Mouse (Mus musculus) thymus, postnatal 4 days (tissue): ENCODE results near the gene Pnkd.
"Not testable (repeated sequence)": the region's sequence is repeated elsewhere in the genome, so short reads cannot be mapped to it uniquely, and the experiment has no call there.

Experiments used
- DNase-seq: peaks from one replicate; pipeline ENCODE4 v3.0.0; 2021

Pnkd gene

GRCm38 (mm10) chr1:74332241-74332763 lies 47.6 kb downstream of the Pnkd start:
- DNase-seq, result peak; percentile 96

GRCm38 (mm10) chr1:74332930-74333329 lies 48.2 kb downstream of the Pnkd start:
- no peak for DNase-seq

GRCm38 (mm10) chr1:74334607-74335006 lies 49.9 kb downstream of the Pnkd start:
- no peak for DNase-seq

- DNase-seq, result no peak
These were observed 50.3 kb downstream of the Pnkd start for GRCm38 (mm10) chr1:74335033-74335432.

- no peak for DNase-seq
These were observed 50.9 kb downstream of the Pnkd start for GRCm38 (mm10) chr1:74335436-74336170.

GRCm38 (mm10) chr1:74337241-74337771 lies 52.6 kb downstream of the Pnkd start:
- DNase-seq, result no peak

GRCm38 (mm10) chr1:74338013-74338412 lies 53.3 kb downstream of the Pnkd start:
- DNase-seq, result no peak

GRCm38 (mm10) chr1:74338626-74339025 lies 53.9 kb downstream of the Pnkd start:
- DNase-seq, result no peak

- no peak for DNase-seq
These were observed 55.2 kb downstream of the Pnkd start for GRCm38 (mm10) chr1:74339917-74340316.

- no peak for DNase-seq
These were observed 55.6 kb downstream of the Pnkd start for GRCm38 (mm10) chr1:74340361-74340764.

- DNase-seq, result not testable (repeated sequence)
These were observed 56.3 kb downstream of the Pnkd start for GRCm38 (mm10) chr1:74340992-74341391.

GRCm38 (mm10) chr1:74341898-74342297 lies 57.2 kb downstream of the Pnkd start:
- no peak for DNase-seq

GRCm38 (mm10) chr1:74342308-74342707 lies 57.6 kb downstream of the Pnkd start:
- DNase-seq, result no peak

- DNase-seq, result no peak
These were observed 58.4 kb downstream of the Pnkd start for GRCm38 (mm10) chr1:74343161-74343560.

GRCm38 (mm10) chr1:74344163-74344916 lies 59.6 kb downstream of the Pnkd start:
- DNase-seq, result no peak

GRCm38 (mm10) chr1:74351185-74351769 lies 66.5 kb downstream of the Pnkd start:
- DNase-seq, result no peak

GRCm38 (mm10) chr1:74352532-74353096 lies 67.9 kb downstream of the Pnkd start:
- no peak for DNase-seq

- no peak for DNase-seq
These were observed 68.9 kb downstream of the Pnkd start for GRCm38 (mm10) chr1:74353453-74354229.

- DNase-seq, result no peak
These were observed 72.8 kb downstream of the Pnkd start for GRCm38 (mm10) chr1:74357531-74357930.

GRCm38 (mm10) chr1:74359952-74360517 lies 75.3 kb downstream of the Pnkd start:
- DNase-seq, result no peak

GRCm38 (mm10) chr1:74361812-74362211 lies 77.1 kb downstream of the Pnkd start, which contains the start of gene Catip:
TSS of gene Catip (plus strand) at chr1:74362108.
- DNase-seq, result peak; percentile 70
